Mouse (Mus musculus): ENCODE measurements around the gene Cenpx. TPM values are rescaled to one million over a fixed set of nuclear protein-coding genes. Genes with fewer than 3 reads are reported as not detected.
"Not testable (repeated sequence)": the region's sequence is repeated elsewhere in the genome, so short reads cannot be mapped to it uniquely, and the experiment has no call there.

Cenpx gene
- total RNA-seq (2014; fragmentation: Nextera tagmentation) (99.2 and 129 TPM in 2 replicates), total RNA-seq (2017) (110 and 151 TPM in 2 replicates)

DNA sequence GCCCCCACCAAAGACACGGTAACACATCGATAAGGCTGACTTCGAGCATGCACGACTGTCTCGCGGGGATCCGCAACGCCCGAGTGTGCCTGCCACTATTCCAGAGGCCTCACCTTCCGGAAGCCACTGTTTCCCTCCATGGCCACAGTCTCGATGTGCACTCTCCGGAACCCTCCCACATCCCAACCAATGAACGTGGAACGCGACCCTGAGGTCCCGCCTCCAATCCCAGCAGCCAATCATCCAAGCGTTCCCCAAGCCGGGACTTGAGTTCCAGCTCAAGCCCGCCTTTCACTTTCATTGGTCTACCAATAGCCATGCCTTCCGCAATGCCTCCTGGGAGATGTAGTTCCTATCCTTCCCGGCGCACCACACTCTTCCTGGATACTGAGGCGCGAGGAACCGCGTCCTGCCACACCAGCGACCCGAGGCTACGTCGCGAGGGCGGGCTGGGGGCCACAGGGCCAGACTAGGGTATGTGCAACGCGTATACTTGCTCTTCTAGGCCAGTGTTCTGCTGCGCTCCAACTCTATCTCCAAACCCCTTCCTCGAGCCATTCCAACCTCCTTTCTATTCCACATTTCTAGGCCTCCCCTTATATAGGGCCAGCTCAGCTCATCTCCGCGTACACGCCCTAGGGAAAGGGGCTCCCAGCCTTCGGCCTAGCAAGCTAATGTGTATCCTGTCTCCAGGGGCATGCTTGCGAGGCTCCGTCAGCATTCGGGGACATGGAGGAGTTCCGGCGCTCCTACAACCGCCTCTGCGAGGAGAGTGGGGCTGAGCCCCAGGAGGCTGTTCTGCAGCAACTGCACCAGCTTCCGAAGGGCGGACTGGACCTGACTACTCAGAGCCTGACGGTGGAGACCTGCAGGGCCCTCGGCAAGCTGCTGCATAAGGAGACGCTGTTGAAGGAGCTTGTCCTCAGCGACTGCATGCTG is at the start of gene Cenpx, which contains the start of gene Lrrc45:
Gene Cenpx (minus strand): TSS at position 159 of the 939 bp plus-strand sequence.
Gene Lrrc45 (plus strand): TSS at position 346 of the 939 bp plus-strand sequence.
- peak; percentile 93 for ATAC-seq (replicated peaks; ENCODE audit: poor library complexity, severe bottlenecking)

DNA sequence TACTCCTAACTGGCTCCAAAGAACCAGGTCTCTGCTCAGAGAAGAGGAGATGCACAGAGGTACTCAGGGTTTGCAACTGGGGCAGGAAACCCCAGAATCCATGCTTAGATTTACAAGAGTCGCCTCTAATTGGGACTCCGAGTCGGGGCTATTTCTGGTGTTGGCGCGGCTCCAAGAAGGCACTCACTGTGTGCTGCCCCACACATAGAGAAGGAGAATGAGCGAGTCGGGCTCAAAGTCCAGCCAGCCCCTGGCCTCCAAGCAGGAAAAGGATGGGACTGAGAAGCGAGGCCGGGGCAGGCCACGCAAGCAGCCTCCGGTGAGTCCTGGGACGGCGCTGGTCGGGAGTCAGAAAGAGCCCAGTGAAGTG is 49.1 kb upstream of the Cenpx start, which contains the start of gene Hmga1b:
Gene Hmga1b (plus strand): TSS at position 123 of the 370 bp plus-strand sequence.
- not testable (repeated sequence) for ATAC-seq (replicated peaks; ENCODE audit: poor library complexity, severe bottlenecking)

DNA sequence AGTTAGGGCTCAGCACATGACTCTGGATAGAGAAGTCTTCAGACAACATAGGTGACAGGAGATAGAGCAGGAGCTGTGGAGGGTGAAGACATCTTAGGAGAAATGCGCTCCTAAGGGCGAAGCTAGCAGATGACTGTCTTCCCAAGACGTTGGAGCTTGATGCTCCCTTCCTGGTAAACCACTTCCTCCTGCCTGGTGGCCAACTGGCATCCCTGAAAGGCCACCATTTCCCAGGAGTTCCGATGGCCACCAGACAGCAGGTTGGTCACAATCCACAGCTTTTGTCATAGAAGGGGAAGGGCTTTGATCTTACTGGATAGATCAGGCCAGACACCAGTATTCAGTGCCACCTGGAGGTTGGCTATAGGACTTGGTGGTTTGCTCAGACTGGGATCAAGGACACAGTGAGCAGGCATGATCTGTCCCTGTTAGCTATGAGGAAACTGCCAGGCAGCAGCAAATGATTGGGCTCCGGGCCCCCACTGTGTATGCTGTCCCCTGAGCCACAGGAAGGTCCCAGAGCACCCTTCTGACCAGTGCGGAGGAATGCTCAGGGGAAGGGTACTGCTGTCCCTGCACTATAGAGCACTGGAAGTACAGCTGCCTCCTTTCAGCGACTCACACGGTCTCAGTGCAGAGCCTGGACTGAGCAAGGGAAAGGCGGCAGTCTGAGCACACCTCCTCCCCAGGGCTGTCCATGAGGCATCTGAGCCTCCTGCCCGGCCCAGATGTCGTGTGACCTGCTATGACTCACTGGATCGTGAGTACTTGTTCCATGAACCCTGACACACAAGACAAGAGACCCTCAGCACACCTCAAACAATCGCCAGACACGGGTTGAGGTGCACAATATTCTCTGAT is 48.5 kb upstream of the Cenpx start:
- no peak for ATAC-seq (replicated peaks; ENCODE audit: poor library complexity, severe bottlenecking)

DNA sequence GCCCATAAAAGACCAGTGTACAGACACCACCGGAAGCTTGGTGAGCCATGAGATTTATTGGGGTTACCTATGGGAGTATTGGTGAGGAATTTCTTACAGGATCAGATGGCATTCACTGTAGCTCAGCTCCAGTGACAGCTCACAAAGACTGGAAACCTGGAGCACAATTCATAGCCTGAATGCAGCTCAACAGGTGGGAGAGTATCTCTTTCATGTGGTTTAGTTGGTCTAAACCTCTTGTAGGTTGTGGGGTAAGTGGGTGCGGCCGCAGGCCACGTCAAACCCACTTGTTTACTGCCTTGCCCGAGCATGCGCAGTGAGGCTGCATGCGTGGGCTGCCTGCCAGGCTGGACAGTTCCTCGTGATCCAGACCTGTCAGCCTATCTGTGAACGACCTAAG is 46.7 kb upstream of the Cenpx start:
- ATAC-seq (replicated peaks; ENCODE audit: poor library complexity, severe bottlenecking) = no peak

DNA sequence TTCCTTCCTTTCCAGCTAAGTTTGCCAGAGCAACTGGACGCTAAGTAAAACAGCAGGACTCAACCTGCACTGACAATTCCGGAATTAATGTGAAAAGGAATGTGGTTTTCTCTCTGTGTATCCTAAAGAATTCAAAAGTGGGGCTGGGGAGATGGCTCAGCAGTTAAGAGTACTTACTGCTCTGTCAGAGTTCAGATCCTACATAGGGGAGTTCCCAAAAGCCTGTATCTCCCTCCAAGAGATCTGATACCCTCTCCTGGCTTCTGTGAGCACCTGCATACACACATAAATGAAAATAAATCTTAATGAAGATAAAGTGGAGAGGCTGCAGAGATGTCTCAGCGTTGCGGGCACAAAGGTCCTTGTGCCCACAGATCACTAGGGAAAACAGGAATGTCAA is 38.1 kb upstream of the Cenpx start:
- no peak for ATAC-seq (replicated peaks; ENCODE audit: poor library complexity, severe bottlenecking)

DNA sequence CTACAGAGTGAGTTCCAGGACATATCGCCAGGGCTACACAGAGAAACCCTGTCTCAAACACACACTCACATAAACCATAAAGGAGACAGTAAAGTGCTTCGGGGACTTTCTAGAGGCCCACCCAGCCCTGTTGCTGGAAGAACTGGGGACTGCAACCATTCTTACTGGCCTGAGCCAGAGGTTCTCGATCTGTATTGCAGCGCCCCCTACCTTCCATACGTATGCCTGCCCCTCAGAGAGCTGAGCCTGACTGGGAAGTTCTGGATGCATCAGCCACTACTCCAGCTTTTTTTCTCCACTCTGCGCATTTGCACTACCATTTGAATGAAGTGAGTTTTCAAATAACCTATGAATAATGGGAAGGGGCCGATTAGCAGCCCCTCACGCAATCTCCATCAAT is 35.9 kb upstream of the Cenpx start:
- ATAC-seq (replicated peaks; ENCODE audit: poor library complexity, severe bottlenecking) = peak; percentile 90

DNA sequence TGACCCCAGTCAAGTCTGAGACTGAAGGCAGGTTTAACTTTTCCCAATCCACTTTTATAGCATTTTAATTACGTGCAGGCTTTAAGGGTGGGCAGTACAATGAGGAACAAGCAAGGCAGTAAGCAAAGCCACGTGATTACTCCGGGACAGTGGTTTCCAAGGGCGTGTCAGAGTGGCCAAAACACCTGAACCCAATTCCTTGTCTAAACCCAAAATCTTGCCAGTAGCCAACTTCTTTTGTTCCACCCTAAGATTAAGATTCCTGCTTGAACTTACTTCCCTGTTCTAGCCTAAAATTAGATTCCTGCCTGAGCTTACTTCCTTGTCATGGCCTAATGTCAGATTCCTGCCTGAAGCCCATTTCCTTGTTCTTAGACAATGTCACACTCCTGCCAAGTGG is 34.4 kb upstream of the Cenpx start:
- ATAC-seq (replicated peaks; ENCODE audit: poor library complexity, severe bottlenecking) = no peak; the same call in 1 of the 2 replicates

DNA sequence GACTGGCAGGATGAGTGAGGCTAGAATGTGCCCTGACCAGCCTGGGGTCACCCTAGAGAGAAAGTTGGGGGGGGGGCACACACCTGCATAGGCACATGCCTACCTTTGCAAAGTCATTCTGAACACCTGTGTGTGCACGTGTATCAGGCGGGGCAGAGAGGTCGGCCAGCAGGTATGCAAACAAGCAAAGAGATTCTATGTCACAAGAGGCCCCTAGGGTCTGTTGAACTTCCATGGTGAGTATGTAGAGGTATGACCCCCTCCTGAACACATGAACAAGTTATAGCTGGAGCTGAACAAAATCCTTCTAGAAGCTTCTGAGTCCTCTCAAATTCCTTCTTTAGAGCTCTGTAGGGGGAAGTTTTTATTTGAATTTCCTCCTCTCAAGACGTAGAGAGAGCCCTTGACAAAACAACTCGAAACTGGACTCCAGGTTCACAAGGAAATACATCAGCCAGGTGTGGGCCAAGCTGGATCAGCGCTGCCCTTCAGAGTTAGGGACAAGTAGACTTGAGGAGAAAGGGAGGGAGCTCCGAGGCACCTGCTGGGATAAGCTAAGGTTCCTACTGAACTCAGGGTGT is 30.7 kb upstream of the Cenpx start:
- ATAC-seq (replicated peaks; ENCODE audit: poor library complexity, severe bottlenecking) = no peak

DNA sequence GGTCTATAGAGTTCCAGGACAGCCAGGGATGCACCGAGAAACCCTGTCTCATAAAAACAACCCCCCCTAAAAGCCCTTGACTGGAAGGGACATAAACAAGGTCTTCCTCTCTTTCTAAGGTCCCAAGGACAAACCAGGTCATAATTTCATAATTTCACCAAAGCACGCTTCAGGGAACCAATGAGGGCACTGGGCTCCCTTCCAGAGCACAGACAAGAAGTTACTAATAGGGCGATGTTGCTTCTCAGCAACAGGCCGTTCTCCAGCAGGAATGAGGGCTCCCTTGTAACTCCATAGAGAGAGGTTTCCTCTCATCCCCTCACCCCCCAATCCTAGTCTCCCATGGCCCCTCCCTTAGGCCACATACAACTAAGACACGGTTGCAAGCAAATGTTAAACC is 27.4 kb upstream of the Cenpx start:
- no peak for ATAC-seq (replicated peaks; ENCODE audit: poor library complexity, severe bottlenecking)

DNA sequence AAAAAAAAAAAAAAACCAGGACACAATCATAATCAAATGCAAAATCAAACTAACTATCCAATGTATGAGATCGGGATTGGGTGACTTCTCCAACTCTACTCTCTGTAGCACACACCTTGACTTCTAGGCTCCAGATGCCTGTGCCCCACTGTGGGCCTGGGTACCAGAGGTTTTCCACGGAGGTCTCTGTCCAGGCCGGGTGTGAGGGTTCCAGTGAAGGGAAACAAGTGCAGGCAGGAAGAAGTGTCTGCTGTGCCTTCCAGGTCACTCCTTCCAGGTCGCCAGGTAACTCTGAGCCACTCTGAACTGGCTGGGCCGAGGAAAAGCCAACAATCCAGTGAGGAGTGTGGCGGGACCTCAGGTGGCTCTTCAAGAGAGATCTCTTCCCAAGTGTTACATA is 22.9 kb upstream of the Cenpx start:
- ATAC-seq (replicated peaks; ENCODE audit: poor library complexity, severe bottlenecking) = no peak

DNA sequence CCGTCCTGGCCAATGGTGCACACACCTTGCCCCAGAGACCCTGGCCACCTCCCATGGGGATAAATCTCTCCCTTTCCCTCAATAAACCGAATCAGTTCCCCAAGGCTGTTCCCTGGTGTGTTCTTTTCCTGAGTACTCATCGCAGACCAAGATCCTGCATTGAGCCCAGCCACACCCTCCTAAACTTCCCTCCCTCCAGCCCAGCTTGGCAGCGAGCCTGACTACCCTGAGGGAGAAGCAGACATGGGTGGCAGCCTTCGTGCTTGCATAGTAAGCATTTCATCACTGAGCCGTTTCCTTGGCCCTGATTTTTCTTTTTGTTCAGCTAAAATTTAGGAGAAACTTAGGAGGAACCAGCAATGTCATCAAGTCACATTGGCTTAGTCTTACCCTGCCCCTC is 20.0 kb upstream of the Cenpx start:
- ATAC-seq (replicated peaks; ENCODE audit: poor library complexity, severe bottlenecking) = no peak

DNA sequence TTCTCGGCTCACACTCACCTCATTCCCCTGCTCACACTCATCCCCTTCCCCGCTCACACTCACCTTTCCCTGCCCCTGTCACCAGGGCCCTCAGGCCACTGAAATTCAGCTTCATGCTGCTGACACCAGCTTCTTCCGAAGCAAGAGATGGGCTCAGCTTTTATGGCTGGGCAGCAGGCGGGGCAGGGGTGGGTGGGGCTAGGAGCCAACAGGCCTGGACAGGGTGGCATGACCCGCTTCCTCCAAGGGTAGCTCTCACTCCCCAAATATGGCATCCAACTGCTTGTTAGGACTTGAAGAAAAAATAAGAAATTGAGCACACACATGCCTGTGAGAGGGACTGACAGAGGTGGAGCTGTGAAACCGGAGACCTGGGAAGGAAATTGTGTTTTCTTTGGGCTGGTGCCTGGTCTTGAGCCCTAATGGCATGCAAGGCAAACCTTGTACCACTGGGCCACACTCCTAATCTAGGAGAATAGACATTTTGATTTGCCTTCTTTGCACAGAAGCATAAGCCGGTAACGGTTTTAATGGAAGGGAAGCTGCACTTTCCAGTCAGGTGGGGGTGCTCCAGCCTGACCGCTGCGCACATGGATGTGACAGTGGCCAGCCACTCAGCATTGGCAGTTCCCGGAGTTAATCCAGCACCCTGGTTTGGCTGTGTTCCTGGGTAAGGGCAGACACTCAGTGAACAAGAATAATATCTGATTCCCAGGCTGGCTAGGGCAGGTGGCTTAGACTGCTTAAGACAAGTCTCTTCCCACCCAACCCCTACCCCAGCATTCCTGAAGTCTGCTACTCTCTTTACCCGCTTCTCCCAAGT is 18.5 kb upstream of the Cenpx start, which contains the start of gene Cbr2:
Gene Cbr2 (minus strand): TSS at position 257 of the 823 bp plus-strand sequence.
- no peak for ATAC-seq (replicated peaks; ENCODE audit: poor library complexity, severe bottlenecking)

DNA sequence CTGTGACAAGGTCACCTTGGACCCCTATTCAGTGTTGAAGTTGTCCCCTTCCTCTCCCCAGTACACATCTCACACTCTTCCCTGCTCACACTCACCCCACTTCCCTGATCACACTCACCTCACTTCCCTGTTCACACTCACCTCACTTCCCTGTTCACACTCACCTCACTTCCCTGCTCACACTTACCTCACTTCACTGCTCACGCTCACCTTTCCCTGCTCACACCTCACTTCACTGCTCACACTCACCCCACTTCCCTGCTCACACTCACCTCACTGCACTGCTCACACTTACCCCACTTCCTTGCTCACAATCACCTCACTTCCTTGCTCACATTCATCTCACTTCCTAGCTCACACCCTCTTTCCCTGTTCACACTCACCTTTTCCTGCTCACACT is 17.9 kb upstream of the Cenpx start:
- no peak for ATAC-seq (replicated peaks; ENCODE audit: poor library complexity, severe bottlenecking)

DNA sequence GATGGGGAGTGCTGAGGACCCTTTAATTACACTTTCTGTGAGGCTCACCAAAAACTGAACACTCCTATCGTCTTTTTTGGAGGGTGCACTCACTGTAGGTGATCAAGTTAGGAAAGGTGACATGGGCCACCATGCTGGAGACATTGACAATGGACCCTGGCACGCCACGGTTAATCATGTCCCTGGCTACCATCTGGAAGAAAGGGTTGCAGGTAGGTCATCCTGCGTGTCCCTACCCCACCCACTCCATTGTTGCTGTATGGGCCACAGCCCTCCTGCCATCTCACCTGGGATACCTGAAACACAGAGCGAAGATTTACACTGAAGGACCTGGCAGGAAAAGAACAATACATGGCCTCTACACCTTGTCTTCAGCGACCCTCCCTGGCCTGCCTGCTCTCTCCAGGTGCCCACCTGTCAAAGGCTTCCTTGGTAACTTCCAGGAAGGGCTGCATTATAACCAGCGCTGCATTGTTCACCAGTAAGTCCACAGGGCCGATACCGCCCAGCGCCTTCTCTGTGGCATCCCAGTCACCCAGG is 16.9 kb upstream of the Cenpx start:
- no peak for ATAC-seq (replicated peaks; ENCODE audit: poor library complexity, severe bottlenecking)

DNA sequence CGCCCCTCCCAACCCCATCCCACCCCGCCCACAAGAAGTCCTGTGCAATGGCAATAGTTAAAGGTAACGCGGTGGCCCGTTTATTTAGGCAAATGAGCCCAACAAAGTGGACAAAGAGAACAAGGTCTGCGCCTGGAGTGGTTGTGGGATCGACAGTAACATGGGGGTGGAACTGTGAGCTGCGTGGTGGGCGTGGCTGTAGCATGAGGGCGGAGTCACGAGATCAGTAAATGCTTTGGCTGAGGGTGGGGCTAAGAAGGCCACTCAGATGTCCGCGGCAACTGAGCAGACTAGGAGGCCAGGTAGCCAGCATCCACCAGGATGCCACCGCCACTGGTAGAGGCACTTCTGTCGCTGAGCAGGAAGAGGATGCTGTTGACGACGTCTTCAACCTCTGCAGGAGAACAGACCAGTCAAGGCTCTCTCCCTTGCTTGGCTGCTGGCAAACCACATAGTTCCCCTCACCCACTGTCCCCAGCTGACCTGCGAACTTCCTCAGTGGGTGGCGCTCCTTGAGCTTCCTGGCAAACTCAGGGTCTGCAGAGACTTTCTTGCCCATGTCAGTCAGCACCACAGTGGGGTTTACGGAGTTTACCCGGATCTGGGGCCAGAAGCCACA is 16.0 kb upstream of the Cenpx start:
- ATAC-seq (replicated peaks; ENCODE audit: poor library complexity, severe bottlenecking) = peak; percentile 70

DNA sequence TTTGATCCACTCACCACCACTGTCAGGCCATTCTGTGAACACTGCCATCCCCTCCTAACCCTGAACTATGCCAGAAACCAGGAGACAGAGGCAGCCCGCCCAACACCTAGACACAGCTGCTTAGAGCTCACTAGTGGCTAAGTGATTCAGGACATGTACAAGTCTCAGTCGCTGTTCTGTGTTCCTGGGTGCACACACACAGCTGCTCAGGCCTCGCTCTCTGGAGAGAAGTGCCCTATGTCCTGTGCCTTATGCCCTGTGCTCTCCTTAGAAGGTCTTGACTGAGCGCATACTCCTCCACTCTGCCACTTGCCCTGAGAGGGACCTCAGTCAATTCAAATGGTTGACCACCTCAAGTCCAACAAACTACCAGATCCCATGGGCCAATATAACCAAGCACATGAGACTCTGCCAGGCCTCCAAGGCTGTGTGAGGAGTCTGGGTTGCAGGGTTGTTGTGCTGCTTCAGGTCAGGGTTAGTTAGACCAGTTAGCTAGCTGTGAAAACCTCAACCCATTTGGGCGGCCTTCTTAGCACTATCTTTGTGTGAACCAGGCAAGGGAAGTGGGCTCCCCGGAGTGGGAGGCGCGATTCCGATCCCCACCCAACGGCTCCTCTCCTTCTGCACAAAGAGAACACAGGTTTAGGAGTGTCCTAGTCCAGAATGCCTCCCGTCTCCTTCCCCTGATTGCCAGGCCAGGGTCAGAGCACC is 15.1 kb upstream of the Cenpx start:
- no peak for ATAC-seq (replicated peaks; ENCODE audit: poor library complexity, severe bottlenecking)

DNA sequence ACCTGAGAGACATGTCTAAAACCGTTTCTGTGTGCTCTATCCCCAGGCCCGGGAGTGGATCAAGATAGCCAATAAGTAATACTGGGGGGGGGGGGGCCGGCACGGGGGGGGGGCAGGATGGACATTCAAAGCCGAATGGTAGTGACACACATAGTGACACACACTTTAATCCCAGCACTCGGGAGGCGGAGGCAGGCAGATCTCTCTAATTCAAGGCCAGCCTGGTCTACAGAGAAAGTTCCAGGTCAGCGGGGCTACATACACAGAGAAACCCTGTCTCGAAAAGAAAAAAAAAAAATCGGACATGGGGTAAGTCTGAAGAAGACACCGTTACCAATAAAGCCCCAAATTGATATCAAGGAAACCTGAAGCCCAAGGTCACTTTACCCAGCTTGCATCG is 14.0 kb upstream of the Cenpx start:
- no peak for ATAC-seq (replicated peaks; ENCODE audit: poor library complexity, severe bottlenecking)

DNA sequence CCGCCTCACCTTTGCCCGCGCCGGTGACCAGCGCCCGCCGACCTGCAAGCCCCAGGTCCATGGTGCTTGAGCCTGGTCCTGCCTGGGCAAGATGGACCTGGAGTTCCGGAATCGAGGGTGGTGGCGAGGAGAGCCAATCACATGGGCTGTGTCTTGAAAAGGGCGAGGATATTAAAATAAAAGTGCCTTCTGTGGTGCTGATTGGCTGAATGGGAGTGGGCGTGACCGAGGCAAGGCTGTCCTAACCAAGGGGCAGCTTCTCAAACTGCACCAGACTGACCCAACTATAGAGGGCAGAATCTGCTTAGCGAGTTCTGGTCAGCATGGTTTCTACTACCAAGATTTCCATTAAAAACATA is 13.6 kb upstream of the Cenpx start, which contains the start of gene Dcxr:
Gene Dcxr (minus strand): TSS at position 113 of the 359 bp plus-strand sequence.
- ATAC-seq (replicated peaks; ENCODE audit: poor library complexity, severe bottlenecking) = peak; percentile 82
